Mouse (Mus musculus) CH12.LX (cell line): ENCODE measurements around the gene Prr18.

Source experiments
- CTCF ChIP-seq, 2 experiments: IDR thresholded peaks in 1 of 2; conservative IDR thresholded peaks in 1 of 2; 2 replicates each; pipeline ENCODE4 v1.5.1; 2011 to 2012; ENCODE audit warnings: low read depth in 2 of 2, low read length in 2 of 2, improper control_type of control experiment in 1 of 2, inconsistent platforms in 1 of 2, mild to moderate bottlenecking in 1 of 2, moderate library complexity in 1 of 2
- JUND ChIP-seq: conservative IDR thresholded peaks from 2 replicates; pipeline ENCODE4 v1.6.1; 2011; ENCODE audit warnings: low read depth, low read length, improper control_type of control experiment
- MAZ ChIP-seq: IDR thresholded peaks from 2 replicates; pipeline ENCODE4 v1.6.1; 2012; ENCODE audit warnings: low read depth, mild to moderate bottlenecking, inconsistent platforms, low read length, improper control_type of control experiment, moderate library complexity
- MEF2A ChIP-seq: IDR thresholded peaks from 2 replicates; pipeline ENCODE4 v1.6.1; 2014; ENCODE audit warnings: low read depth, mild to moderate bottlenecking, inconsistent platforms, low read length, improper control_type of control experiment, borderline replicate concordance
- NRF1 ChIP-seq: IDR thresholded peaks from 2 replicates; pipeline ENCODE4 v1.6.1; 2014; ENCODE audit warnings: low read depth, mild to moderate bottlenecking, inconsistent platforms, low read length, improper control_type of control experiment, moderate library complexity
- POLR2A ChIP-seq: IDR thresholded peaks from 2 replicates; pipeline ENCODE4 v1.6.1; 2011; ENCODE audit warnings: low read depth, mild to moderate bottlenecking, improper control_type of control experiment, low read length
- POLR2AphosphoS2 ChIP-seq: IDR thresholded peaks from 2 replicates; pipeline ENCODE4 v1.6.1; 2011; ENCODE audit warnings: low read depth, low read length, improper control_type of control experiment
- USF1 ChIP-seq: IDR thresholded peaks from 2 replicates; pipeline ENCODE4 v1.6.1; 2014; ENCODE audit warnings: low read depth, mild to moderate bottlenecking, inconsistent platforms, low read length, improper control_type of control experiment

GRCm38 (mm10) chr17:8289993-8290679 lies 47.1 kb upstream of the Prr18 start:
- TF ChIP-seq NRF1 (no peak), CTCF (conservative IDR thresholded peaks at IDR 0.05 in 1 of 2, IDR thresholded peaks at IDR 0.05 in 1 of 2; ENCODE audit: low read depth in 2 of 2, low read length in 2 of 2) (no peak), USF1 (no peak), POLR2A (no peak), MAZ (no peak), MEF2A (no peak), POLR2AphosphoS2 (no peak), JUND (no peak)
